Mouse (Mus musculus): ENCODE results near the gene Actr5.

GRCm38 (mm10) chr2:158667022-158667670, 42.5 kb downstream of the Actr5 start:
- TF ChIP-seq GATA1 (IDR thresholded peaks at IDR 0.05; ENCODE audit: low read length) (no peak), TAL1 (IDR thresholded peaks at IDR 0.05; ENCODE audit: low read length) (no peak)

Data from erythroblast, embryonic 14.5 days (primary cell).